10 mouse cellular contexts compared by ENCODE assay signal in the genomic region with DNA sequence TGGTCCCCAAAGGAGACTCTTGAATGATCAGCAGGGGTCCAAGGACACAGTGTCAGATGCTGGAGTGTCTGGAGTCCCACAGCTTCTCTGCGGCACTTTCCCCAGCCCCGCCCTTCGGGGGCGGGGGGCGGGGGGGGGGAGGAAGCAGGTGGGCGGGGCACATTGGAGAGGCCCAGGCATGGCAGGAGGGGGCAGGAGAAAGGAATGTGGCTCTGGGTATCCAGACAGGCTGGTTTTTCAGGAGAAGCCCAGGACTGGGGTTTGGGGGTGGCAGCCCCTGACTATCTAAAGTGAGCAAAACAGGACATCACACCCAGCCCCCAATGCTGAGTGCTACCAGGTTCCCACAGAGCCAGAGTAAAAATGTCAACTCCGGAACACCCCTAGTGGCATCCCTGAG. TPM values are rescaled to one million over a fixed set of nuclear protein-coding genes. Genes with fewer than 3 reads are reported as not detected.
DNase-seq lines count a peak whose midpoint lies in the region; ATAC-seq lines count a peak whose summit lies in the region.
"Had no signal": no experiment of that assay in that cellular context is flagged by ENCODE, and none has a peak within 500 bp of the region (broad histone marks: within the 10 kb centered on the region; RNA-seq: fewer than 3 reads in every experiment).

No protein-coding gene starts in this region.

- H3K36me3 ChIP-seq in hindbrain, embryonic 10.5 days = no peaks in the 10 kb centered on the region
- no peaks in the 10 kb centered on the region for H3K36me3 ChIP-seq in hindbrain, embryonic 11.5 days (ENCODE audit: control insufficient read depth, insufficient read depth, low read length)
- no peaks in the 10 kb centered on the region for H3K36me3 ChIP-seq in limb, embryonic 11.5 days (ENCODE audit: control insufficient read depth, insufficient read depth, low read length)
- no peaks in the 10 kb centered on the region for H3K36me3 ChIP-seq in forebrain, embryonic 15.5 days
- H3K36me3 ChIP-seq: neural tube, embryonic 12.5 days had no signal

- DNase-seq in hindbrain, embryonic 10.5 days (ENCODE audit: low spot score) = peak; percentile 26
- DNase-seq in hindbrain, embryonic 11.5 days (ENCODE audit: low spot score) = no peak
- peak; percentile 38 for DNase-seq in testis, postnatal 10 days (ENCODE audit: low spot score)
- no peak for DNase-seq in testis, postnatal 14 days (ENCODE audit: low spot score)
- DNase-seq in limb, embryonic 11.5 days (ENCODE audit: low spot score) = peak; percentile 55
- no peak for DNase-seq in spleen, adult 12 weeks (ENCODE audit: low spot score)
- no peak for DNase-seq in right cerebral cortex, postnatal 25 days
- DNase-seq: heart, postnatal 10 days had no signal

- H3K9ac ChIP-seq in hindbrain, embryonic 11.5 days (ENCODE audit: low read depth, low read length) = no peak overlapping the region
- H3K9ac ChIP-seq in limb, embryonic 11.5 days (ENCODE audit: low read length) = no peak overlapping the region
- no peak overlapping the region for H3K9ac ChIP-seq in forebrain, embryonic 15.5 days (replicated peaks)
- H3K9ac ChIP-seq: neural tube, embryonic 12.5 days had no signal

- H3K4me2 ChIP-seq in hindbrain, embryonic 11.5 days (replicated peaks; ENCODE audit: low read depth, low read length) = no peak overlapping the region
- no peak overlapping the region for H3K4me2 ChIP-seq in limb, embryonic 11.5 days (ENCODE audit: low read depth, severe bottlenecking)
- no peak overlapping the region for H3K4me2 ChIP-seq in forebrain, embryonic 15.5 days (replicated peaks)
- H3K4me2 ChIP-seq: neural tube, embryonic 12.5 days had no signal

- peak overlapping the region; percentile 2; the same call in 1 of the 2 replicates for H3K4me3 ChIP-seq in hindbrain, embryonic 10.5 days
- H3K4me3 ChIP-seq in hindbrain, embryonic 11.5 days (ENCODE audit: low read depth, low read length) = no peak overlapping the region
- H3K4me3 ChIP-seq in limb, embryonic 11.5 days (ENCODE audit: low read depth, low read length) = no peak overlapping the region
- no peak overlapping the region for H3K4me3 ChIP-seq in forebrain, embryonic 15.5 days
- H3K4me3 ChIP-seq: neural tube, embryonic 12.5 days had no signal

- H3K9me3 ChIP-seq in hindbrain, embryonic 10.5 days = no peaks in the 10 kb centered on the region
- H3K9me3 ChIP-seq in hindbrain, embryonic 11.5 days (ENCODE audit: control insufficient read depth, low read length) = no peaks in the 10 kb centered on the region
- no peaks in the 10 kb centered on the region for H3K9me3 ChIP-seq in limb, embryonic 11.5 days (ENCODE audit: control insufficient read depth, low read length)
- no peaks in the 10 kb centered on the region for H3K9me3 ChIP-seq in forebrain, embryonic 15.5 days
- H3K9me3 ChIP-seq: neural tube, embryonic 12.5 days had no signal

- WGBS in hindbrain, embryonic 10.5 days = 19% methylated on average over 7 of the region's 7 CpGs
- 26% methylated on average over 6 of the region's 7 CpGs for WGBS in hindbrain, embryonic 11.5 days
- 15% methylated on average over 6 of the region's 7 CpGs for WGBS in limb, embryonic 11.5 days
- WGBS in forebrain, embryonic 15.5 days = 18% methylated on average over 7 of the region's 7 CpGs

- no peak for ATAC-seq in hindbrain, embryonic 11.5 days (ENCODE audit: low FRiP score)
- no peak for ATAC-seq in limb, embryonic 11.5 days (ENCODE audit: insufficient number of reproducible peaks, low FRiP score, low TSS enrichment, low read depth)
- ATAC-seq in forebrain, embryonic 15.5 days (replicated peaks) = no peak

- peaks cover 72% of the 10 kb centered on the region for H3K4me1 ChIP-seq in hindbrain, embryonic 10.5 days (replicated peaks)
- H3K4me1 ChIP-seq in hindbrain, embryonic 11.5 days (replicated peaks; ENCODE audit: control insufficient read depth, insufficient read depth, low read length) = no peaks in the 10 kb centered on the region; the same call in 1 of the 2 replicates
- H3K4me1 ChIP-seq in limb, embryonic 11.5 days (ENCODE audit: control insufficient read depth, insufficient read depth, low read length) = peaks cover 14% of the 10 kb centered on the region
- peaks cover 19% of the 10 kb centered on the region for H3K4me1 ChIP-seq in forebrain, embryonic 15.5 days

- H3K27me3 ChIP-seq in hindbrain, embryonic 10.5 days (ENCODE audit: insufficient read depth, poor library complexity, severe bottlenecking) = no peaks in the 10 kb centered on the region
- H3K27me3 ChIP-seq in hindbrain, embryonic 11.5 days (ENCODE audit: control insufficient read depth, insufficient read depth, low read length) = no peaks in the 10 kb centered on the region
- H3K27me3 ChIP-seq in limb, embryonic 11.5 days (ENCODE audit: control insufficient read depth, insufficient read depth, low read length) = no peaks in the 10 kb centered on the region
- H3K27me3 ChIP-seq in forebrain, embryonic 15.5 days = no peaks in the 10 kb centered on the region
- H3K27me3 ChIP-seq: neural tube, embryonic 12.5 days had no signal

- peak overlapping the region; percentile 13; the same call in 1 of the 2 replicates for H3K27ac ChIP-seq in hindbrain, embryonic 10.5 days
- H3K27ac ChIP-seq in hindbrain, embryonic 11.5 days (ENCODE audit: low read depth, low read length) = no peak overlapping the region
- H3K27ac ChIP-seq in limb, embryonic 11.5 days (replicated peaks; ENCODE audit: low read depth, low read length) = no peak overlapping the region
- H3K27ac ChIP-seq in forebrain, embryonic 15.5 days (replicated peaks) = no peak overlapping the region
- H3K27ac ChIP-seq: neural tube, embryonic 12.5 days had no signal

RNA-seq across cellular contexts. Expression of gene Sbno2, which starts 8.1 kb away (rescaled TPM):
- 16.8 and 17.2 TPM in 2 replicates for polyA plus RNA-seq in hindbrain, embryonic 10.5 days (2016; fragmentation: Nextera tagmentation; extraction: Ambion mirVana)
- polyA plus RNA-seq in hindbrain, embryonic 11.5 days (2014; fragmentation: Nextera tagmentation; extraction: Ambion mirVana) = 8.0 and 9.5 TPM in 2 replicates
- 8.1 and 10.8 TPM in 2 replicates for polyA plus RNA-seq in limb, embryonic 11.5 days (2014; fragmentation: Nextera tagmentation; extraction: Ambion mirVana)
- 13.4 TPM in 2 replicates for polyA plus RNA-seq in forebrain, embryonic 15.5 days (2015; fragmentation: Nextera tagmentation; extraction: Ambion mirVana)

RNA-seq across cellular contexts. Expression of gene Stk11, which starts 18.3 kb away (rescaled TPM):
- polyA plus RNA-seq in hindbrain, embryonic 10.5 days (2016; fragmentation: Nextera tagmentation; extraction: Ambion mirVana) = 18.5 and 21.1 TPM in 2 replicates
- 21.3 and 26.8 TPM in 2 replicates for polyA plus RNA-seq in hindbrain, embryonic 11.5 days (2014; fragmentation: Nextera tagmentation; extraction: Ambion mirVana)
- 23.6 and 27.1 TPM in 2 replicates for polyA plus RNA-seq in limb, embryonic 11.5 days (2014; fragmentation: Nextera tagmentation; extraction: Ambion mirVana)
- 20.3 and 21.5 TPM in 2 replicates for polyA plus RNA-seq in forebrain, embryonic 15.5 days (2015; fragmentation: Nextera tagmentation; extraction: Ambion mirVana)

RNA-seq across cellular contexts. Expression of gene Atp5d, which starts 41.2 kb away (rescaled TPM):
- 484 and 504 TPM in 2 replicates for polyA plus RNA-seq in hindbrain, embryonic 10.5 days (2016; fragmentation: Nextera tagmentation; extraction: Ambion mirVana)
- polyA plus RNA-seq in hindbrain, embryonic 11.5 days (2014; fragmentation: Nextera tagmentation; extraction: Ambion mirVana) = 364 and 371 TPM in 2 replicates
- polyA plus RNA-seq in limb, embryonic 11.5 days (2014; fragmentation: Nextera tagmentation; extraction: Ambion mirVana) = 416 and 426 TPM in 2 replicates
- polyA plus RNA-seq in forebrain, embryonic 15.5 days (2015; fragmentation: Nextera tagmentation; extraction: Ambion mirVana) = 437 and 444 TPM in 2 replicates

RNA-seq across cellular contexts. Expression of gene Cbarp, which starts 43.4 kb away (rescaled TPM):
- polyA plus RNA-seq in hindbrain, embryonic 10.5 days (2016; fragmentation: Nextera tagmentation; extraction: Ambion mirVana) = 7.1 and 15.0 TPM in 2 replicates
- 15.1 and 16.7 TPM in 2 replicates for polyA plus RNA-seq in hindbrain, embryonic 11.5 days (2014; fragmentation: Nextera tagmentation; extraction: Ambion mirVana)
- 4.7 and 6.5 TPM in 2 replicates for polyA plus RNA-seq in limb, embryonic 11.5 days (2014; fragmentation: Nextera tagmentation; extraction: Ambion mirVana)
- 29.7 and 39.5 TPM in 2 replicates for polyA plus RNA-seq in forebrain, embryonic 15.5 days (2015; fragmentation: Nextera tagmentation; extraction: Ambion mirVana)

RNA-seq across cellular contexts. Expression of gene Gpx4, which starts 50.3 kb away (rescaled TPM):
- 681 and 705 TPM in 2 replicates for polyA plus RNA-seq in hindbrain, embryonic 10.5 days (2016; fragmentation: Nextera tagmentation; extraction: Ambion mirVana)
- 543 and 552 TPM in 2 replicates for polyA plus RNA-seq in hindbrain, embryonic 11.5 days (2014; fragmentation: Nextera tagmentation; extraction: Ambion mirVana)
- polyA plus RNA-seq in limb, embryonic 11.5 days (2014; fragmentation: Nextera tagmentation; extraction: Ambion mirVana) = 475 and 534 TPM in 2 replicates
- 472 and 476 TPM in 2 replicates for polyA plus RNA-seq in forebrain, embryonic 15.5 days (2015; fragmentation: Nextera tagmentation; extraction: Ambion mirVana)

Comparison
In these comparisons a context has a peak if more than half of its experiments do, and no peak if none do; other contexts are left out.
1. DNase-seq: peak in hindbrain, embryonic 10.5 days (single experiment), testis, postnatal 10 days (single experiment) and limb, embryonic 11.5 days (single experiment); none in hindbrain, embryonic 11.5 days (single experiment), testis, postnatal 14 days (single experiment), spleen, adult 12 weeks (single experiment) and right cerebral cortex, postnatal 25 days (single experiment).